Mouse (Mus musculus): ENCODE measurements around the gene Trappc6a.

DNA sequence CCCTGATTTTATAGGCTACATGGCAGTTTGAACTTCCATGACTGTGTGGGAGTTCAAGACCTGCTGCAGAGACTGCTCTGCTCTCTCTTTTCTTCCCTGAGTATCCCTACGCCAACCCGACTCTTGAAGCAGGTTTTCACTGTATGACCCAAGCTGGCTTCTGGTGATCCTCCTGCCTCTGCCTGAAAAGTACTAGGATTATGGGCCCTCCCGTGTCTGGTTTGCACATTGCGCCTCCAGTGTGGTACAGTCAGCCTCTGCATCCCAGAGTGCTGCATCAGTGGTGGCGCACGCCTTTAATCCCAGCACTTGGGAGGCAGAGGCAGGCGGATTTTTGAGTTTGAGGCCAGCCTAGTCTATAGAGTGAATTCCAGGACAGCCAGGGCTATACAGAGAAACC lies 1.6 kb downstream of the Trappc6a start:
- no peak for TF ChIP-seq CTCF (IDR thresholded peaks at IDR 0.05; ENCODE audit: extremely low read depth, insufficient read length, insufficient replicate concordance, low read depth, low read length)
- no peak for TF ChIP-seq POLR2A (IDR thresholded peaks at IDR 0.05; ENCODE audit: low read depth, low read length)

Data from small intestine, adult 2 months (tissue).